Mouse (Mus musculus): Measurements from ENCODE around the gene Fut11.

DNA sequence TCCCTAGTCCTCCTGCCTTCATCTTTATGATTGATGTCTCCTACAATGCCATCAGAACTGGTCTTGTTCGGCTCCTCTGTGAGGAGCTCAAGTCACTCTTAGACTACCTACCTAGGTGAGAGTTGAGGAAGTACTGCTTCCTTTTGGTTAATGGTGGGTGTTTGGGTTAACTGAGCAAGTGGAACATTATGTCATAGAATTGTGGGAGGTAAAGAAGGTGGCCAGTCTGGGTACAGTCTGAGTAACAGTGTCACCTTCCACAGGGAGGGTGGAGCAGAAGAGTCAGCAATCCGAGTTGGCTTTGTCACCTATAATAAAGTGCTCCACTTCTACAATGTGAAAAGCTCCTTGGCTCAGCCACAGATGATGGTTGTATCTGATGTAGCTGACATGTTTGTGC lies 5.8 kb upstream of the Fut11 start:
- TF ChIP-seq POLR2A (IDR thresholded peaks at IDR 0.05; ENCODE audit: control insufficient read depth, low read depth, low read length) (no peak), CTCF (IDR thresholded peaks at IDR 0.05; ENCODE audit: control insufficient read depth, insufficient read depth, insufficient replicate concordance, low read depth, low read length) (no peak)
